Comparison of ENCODE assay signal across 32 mouse cellular contexts in the genomic region with DNA sequence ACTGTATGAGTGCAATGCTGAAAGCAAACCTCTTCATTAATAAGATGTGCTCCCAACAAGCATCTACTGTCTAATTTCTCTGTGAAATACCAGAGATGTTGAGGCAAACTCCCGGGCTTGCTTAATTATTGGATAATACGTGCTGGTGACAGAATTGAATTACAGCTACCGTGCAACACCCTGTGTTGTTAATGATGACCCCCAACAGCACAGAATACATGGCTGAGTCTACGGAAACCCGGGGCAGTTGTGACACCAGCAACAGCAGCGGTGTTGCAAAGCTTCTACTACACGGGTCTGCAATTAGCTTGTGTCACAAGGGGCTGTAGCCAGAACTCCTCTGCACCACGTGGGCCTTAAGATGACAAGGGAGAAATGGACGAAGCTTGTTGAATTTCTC.
"Had no signal": no experiment of that assay in that cellular context is flagged by ENCODE, and none has a peak within 500 bp of the region (broad histone marks: within the 10 kb centered on the region; RNA-seq: fewer than 3 reads in every experiment).

No protein-coding gene starts in this region.

- H3K9me3 ChIP-seq: limb, embryonic 10.5 days; limb, embryonic 12.5 days; limb, embryonic 13.5 days; limb, embryonic 15.5 days; liver, embryonic 12.5 days; liver, embryonic 13.5 days; liver, embryonic 15.5 days; lung, embryonic 15.5 days; megakaryocyte, embryonic 14.5 days; midbrain, embryonic 10.5 days; midbrain, embryonic 12.5 days; midbrain, embryonic 13.5 days; midbrain, embryonic 15.5 days; neural tube, embryonic 12.5 days had no signal

- H3K9ac ChIP-seq: limb, embryonic 12.5 days; limb, embryonic 13.5 days; limb, embryonic 15.5 days; liver, embryonic 12.5 days; liver, embryonic 13.5 days; liver, embryonic 14.5 days; liver, embryonic 15.5 days; liver, postnatal 0 days; lung, embryonic 14.5 days; lung, embryonic 15.5 days; midbrain, embryonic 12.5 days; midbrain, embryonic 13.5 days; midbrain, embryonic 15.5 days; neural tube, embryonic 12.5 days had no signal

- ATAC-seq: liver, embryonic 12.5 days; liver, postnatal 0 days; lung, postnatal 0 days; midbrain, embryonic 13.5 days; midbrain, embryonic 15.5 days; midbrain, embryonic 16.5 days had no signal

- DNase-seq: left cerebral cortex, postnatal 4 days; liver; liver, embryonic 13.5 days; liver, postnatal 0 days; lung, adult 18-20 months; lung, adult 2 months; lung, embryonic 14.5 days; lung, postnatal 10 days; lung, postnatal 14 days; lung, postnatal 36 days; lung, postnatal 4 days; midbrain, embryonic 14.5 days had no signal

- H3K4me1 ChIP-seq: liver, embryonic 12.5 days; liver, embryonic 13.5 days; liver, embryonic 15.5 days; lung, embryonic 15.5 days; megakaryocyte, embryonic 14.5 days; midbrain, embryonic 10.5 days; midbrain, embryonic 12.5 days had no signal

- H3K4me3 ChIP-seq: left cerebral cortex, adult 2 months; limb, embryonic 10.5 days; limb, embryonic 12.5 days; limb, embryonic 13.5 days; limb, embryonic 15.5 days; liver, embryonic 12.5 days; liver, embryonic 13.5 days; liver, embryonic 15.5 days; lung, embryonic 15.5 days; megakaryocyte, embryonic 14.5 days; midbrain, embryonic 10.5 days; midbrain, embryonic 12.5 days; midbrain, embryonic 13.5 days; midbrain, embryonic 15.5 days; myocyte; neural tube, embryonic 12.5 days had no signal

- H3K27ac ChIP-seq: left cerebral cortex, adult 2 months; limb, embryonic 10.5 days; limb, embryonic 12.5 days; limb, embryonic 13.5 days; limb, embryonic 15.5 days; liver, embryonic 12.5 days; liver, embryonic 13.5 days; liver, embryonic 14.5 days; liver, embryonic 15.5 days; lung, embryonic 15.5 days; macrophage; midbrain, embryonic 10.5 days; midbrain, embryonic 12.5 days; midbrain, embryonic 13.5 days; midbrain, embryonic 15.5 days; neural tube, embryonic 12.5 days had no signal

- H3K27me3 ChIP-seq: limb, embryonic 15.5 days; liver, embryonic 13.5 days; liver, embryonic 15.5 days; lung, embryonic 15.5 days; midbrain, embryonic 12.5 days; midbrain, embryonic 13.5 days; midbrain, embryonic 15.5 days; neural tube, embryonic 12.5 days had no signal

- H3K4me2 ChIP-seq: limb, embryonic 12.5 days; limb, embryonic 13.5 days; limb, embryonic 15.5 days; liver, embryonic 11.5 days; liver, embryonic 12.5 days; liver, embryonic 13.5 days; liver, embryonic 15.5 days; lung, embryonic 14.5 days; lung, embryonic 15.5 days; midbrain, embryonic 12.5 days; midbrain, embryonic 13.5 days; midbrain, embryonic 15.5 days; neural tube, embryonic 12.5 days had no signal

- H3K36me3 ChIP-seq: limb, embryonic 10.5 days; limb, embryonic 12.5 days; limb, embryonic 13.5 days; limb, embryonic 15.5 days; liver, embryonic 12.5 days; liver, embryonic 13.5 days; liver, embryonic 15.5 days; lung, embryonic 15.5 days; midbrain, embryonic 10.5 days; midbrain, embryonic 12.5 days; midbrain, embryonic 13.5 days; midbrain, embryonic 15.5 days; neural tube, embryonic 12.5 days had no signal
